Mouse (Mus musculus) neural tube, embryonic 13.5 days (tissue): ENCODE data around the gene Tmem98. TPM values are rescaled to one million over a fixed set of nuclear protein-coding genes. Genes with fewer than 3 reads are reported as not detected.

Experiments used
- ATAC-seq: fragments of 200-750 bp; cut with Nextera tagmentation; 2 replicates; pipeline ENCODE4 v1.8.0; 2017; ENCODE audit warnings: low read depth, mild to moderate bottlenecking, moderate TSS enrichment, moderate library complexity
- H3K27ac ChIP-seq: fragments of 300-500 bp; sonication (generic); replicated peaks from 2 replicates; pipeline ENCODE4 v1.5.1; 2015; ENCODE audit warnings: moderate library complexity, mild to moderate bottlenecking, inconsistent platforms
- H3K27me3 ChIP-seq: fragments of 300-500 bp; sonication (generic); 2 replicates; pipeline ENCODE4 v1.6.1; 2015; ENCODE audit warnings: mild to moderate bottlenecking, inconsistent platforms
- H3K36me3 ChIP-seq: fragments of 300-500 bp; sonication (generic); 2 replicates; pipeline ENCODE4 v1.6.1; 2015; ENCODE audit warnings: mild to moderate bottlenecking, inconsistent platforms
- H3K4me1 ChIP-seq: fragments of 300-500 bp; sonication (generic); replicated peaks from 2 replicates; pipeline ENCODE4 v1.6.1; 2015; ENCODE audit warnings: inconsistent platforms
- H3K4me2 ChIP-seq: fragments of 300-500 bp; sonication (generic); 2 replicates; pipeline ENCODE4 v1.6.1; 2015; ENCODE audit warnings: inconsistent platforms, mild to moderate bottlenecking, moderate library complexity
- H3K4me3 ChIP-seq: fragments of 300-500 bp; sonication (generic); 2 replicates; pipeline ENCODE4 v1.5.1; 2015; ENCODE audit warnings: mild to moderate bottlenecking, inconsistent platforms
- H3K9ac ChIP-seq: fragments of 300-500 bp; sonication (generic); 2 replicates; pipeline ENCODE4 v1.6.1; 2015; ENCODE audit warnings: moderate library complexity, mild to moderate bottlenecking, inconsistent platforms
- H3K9me3 ChIP-seq: fragments of 300-500 bp; sonication (generic); 2 replicates; pipeline ENCODE4 v1.6.1; 2016; ENCODE audit warnings: inconsistent platforms
- WGBS: fragments of 180-500 bp; shearing (Covaris S2); methylation state at CpG from one replicate; pipeline ENCODE4 v1.1.7; 2015; 5-methylcytosine and 5-hydroxymethylcytosine counted together
- polyA plus RNA-seq: library from polyadenylated mRNA; unstranded; fragments of >200 nt; fragmentation: Nextera tagmentation; extraction: Ambion mirVana; gene quantifications from 2 replicates; pipeline ENCODE4 v1.2.1, GENCODE M21; 2015

The Tmem98 gene
- polyA plus RNA-seq, 1 experiment from 2014 or later, result 29.3 TPM

- H3K36me3 ChIP-seq, result no peaks in the 10 kb centered on the region
- H3K27me3 ChIP-seq, result 0 out of 2 replicates have a peak, but pooled peaks cover 4% of the 10 kb centered on the region
- no peaks in the 10 kb centered on the region for H3K9me3 ChIP-seq
- ATAC-seq, result no peak
- no peak overlapping the region for H3K4me2 ChIP-seq
- no peak overlapping the region for H3K4me3 ChIP-seq
- no peak overlapping the region for H3K27ac ChIP-seq
- H3K4me1 ChIP-seq, result peaks cover 9% of the 10 kb centered on the region; the same call in 1 of the 2 replicates
- 85% methylated on average over 2 of the region's 2 CpGs for WGBS
- no peak overlapping the region for H3K9ac ChIP-seq
These were observed 25.4 kb downstream of the Tmem98 start for GRCm38 (mm10) chr11:80835395-80835794.

- Histone ChIP-seq H3K4me1 (peaks cover 9% of the 10 kb centered on the region; the same call in 1 of the 2 replicates), H3K27ac (no peak overlapping the region), H3K4me2 (no peak overlapping the region), H3K27me3 (0 out of 2 replicates have a peak, but pooled peaks cover 4% of the 10 kb centered on the region), H3K9me3 (no peaks in the 10 kb centered on the region), H3K9ac (no peak overlapping the region), H3K4me3 (no peak overlapping the region), H3K36me3 (no peaks in the 10 kb centered on the region)
- 75% methylated on average over 4 of the region's 4 CpGs for WGBS
- no peak for ATAC-seq
These were observed 25.9 kb downstream of the Tmem98 start for GRCm38 (mm10) chr11:80835841-80836240.

GRCm38 (mm10) chr11:80838724-80839123 lies 28.7 kb downstream of the Tmem98 start:
- ATAC-seq, result no peak

GRCm38 (mm10) chr11:80843435-80843834 lies 33.5 kb downstream of the Tmem98 start:
- Histone ChIP-seq H3K36me3 (no peaks in the 10 kb centered on the region), H3K4me2 (no peak overlapping the region), H3K9ac (no peak overlapping the region), H3K4me3 (no peak overlapping the region), H3K4me1 (no peaks in the 10 kb centered on the region), H3K27ac (no peak overlapping the region), H3K27me3 (no peaks in the 10 kb centered on the region), H3K9me3 (no peaks in the 10 kb centered on the region)
- WGBS, result 93% methylated on average over 2 of the region's 2 CpGs
- no peak for ATAC-seq

More at GRCm38 (mm10) chr11:80838724-80839123, 28.7 kb downstream of the Tmem98 start:
- H3K36me3 ChIP-seq, result no peaks in the 10 kb centered on the region
- no peak overlapping the region for H3K9ac ChIP-seq
- H3K27ac ChIP-seq, result no peak overlapping the region
- no peak overlapping the region for H3K4me2 ChIP-seq
- WGBS, result 69% methylated on average over 1 of the region's 1 CpGs
- H3K27me3 ChIP-seq, result 0 out of 2 replicates have a peak, but pooled peaks cover 4% of the 10 kb centered on the region
- no peaks in the 10 kb centered on the region for H3K4me1 ChIP-seq
- H3K4me3 ChIP-seq, result no peak overlapping the region
- H3K9me3 ChIP-seq, result no peaks in the 10 kb centered on the region

- H3K36me3 ChIP-seq, result no peaks in the 10 kb centered on the region
- no peak overlapping the region for H3K27ac ChIP-seq
- H3K4me1 ChIP-seq, result no peaks in the 10 kb centered on the region
- H3K9me3 ChIP-seq, result no peaks in the 10 kb centered on the region
- H3K4me3 ChIP-seq, result no peak overlapping the region
- H3K27me3 ChIP-seq, result no peaks in the 10 kb centered on the region
- WGBS, result 55% methylated on average over 7 of the region's 7 CpGs
- ATAC-seq, result no peak
- no peak overlapping the region for H3K4me2 ChIP-seq
- H3K9ac ChIP-seq, result no peak overlapping the region
These were observed 35.5 kb downstream of the Tmem98 start for GRCm38 (mm10) chr11:80845486-80845885.

GRCm38 (mm10) chr11:80846115-80846514 lies 36.1 kb downstream of the Tmem98 start:
- no peak overlapping the region for H3K9ac ChIP-seq

GRCm38 (mm10) chr11:80848131-80848530 lies 38.2 kb downstream of the Tmem98 start:
- Histone ChIP-seq H3K4me1 (peaks cover 3% of the 10 kb centered on the region; the same call in 1 of the 2 replicates), H3K9ac (no peak overlapping the region), H3K36me3 (no peaks in the 10 kb centered on the region), H3K4me2 (no peak overlapping the region), H3K27me3 (no peaks in the 10 kb centered on the region), H3K9me3 (no peaks in the 10 kb centered on the region), H3K4me3 (no peak overlapping the region), H3K27ac (no peak overlapping the region)
- ATAC-seq, result no peak
- 53% methylated on average over 5 of the region's 5 CpGs for whole genome bisulfite sequencing

More at GRCm38 (mm10) chr11:80846115-80846514, 36.1 kb downstream of the Tmem98 start:
- Histone ChIP-seq H3K4me3 (no peak overlapping the region), H3K27me3 (no peaks in the 10 kb centered on the region), H3K27ac (no peak overlapping the region), H3K36me3 (no peaks in the 10 kb centered on the region), H3K4me1 (no peaks in the 10 kb centered on the region), H3K9me3 (no peaks in the 10 kb centered on the region), H3K4me2 (no peak overlapping the region)
- no peak for ATAC-seq
- 59% methylated on average over 3 of the region's 3 CpGs for WGBS

GRCm38 (mm10) chr11:80851859-80852258 lies 41.9 kb downstream of the Tmem98 start:
- no peaks in the 10 kb centered on the region for H3K36me3 ChIP-seq
- H3K9ac ChIP-seq, result no peak overlapping the region
- 47% methylated on average over 5 of the region's 5 CpGs for WGBS
- no peak overlapping the region for H3K4me3 ChIP-seq
- 0 out of 2 replicates have a peak, but pooled peaks cover 6% of the 10 kb centered on the region for H3K27me3 ChIP-seq
- no peak for ATAC-seq
- H3K4me2 ChIP-seq, result no peak overlapping the region
- peaks cover 3% of the 10 kb centered on the region; the same call in 1 of the 2 replicates for H3K4me1 ChIP-seq
- no peaks in the 10 kb centered on the region for H3K9me3 ChIP-seq
- H3K27ac ChIP-seq, result no peak overlapping the region

- Histone ChIP-seq H3K27me3 (0 out of 2 replicates have a peak, but pooled peaks cover 6% of the 10 kb centered on the region), H3K36me3 (no peaks in the 10 kb centered on the region), H3K27ac (no peak overlapping the region), H3K4me3 (no peak overlapping the region), H3K9ac (no peak overlapping the region), H3K4me2 (no peak overlapping the region), H3K9me3 (no peaks in the 10 kb centered on the region), H3K4me1 (peaks cover 3% of the 10 kb centered on the region; the same call in 1 of the 2 replicates)
- ATAC-seq, result no peak
- WGBS, result 58% methylated on average over 3 of the region's 3 CpGs
These were observed 43.0 kb downstream of the Tmem98 start for GRCm38 (mm10) chr11:80853014-80853413.

GRCm38 (mm10) chr11:80854430-80854829 lies 44.5 kb downstream of the Tmem98 start:
- Histone ChIP-seq H3K4me3 (no peak overlapping the region), H3K36me3 (no peaks in the 10 kb centered on the region), H3K27me3 (0 out of 2 replicates have a peak, but pooled peaks cover 6% of the 10 kb centered on the region), H3K4me2 (no peak overlapping the region), H3K27ac (no peak overlapping the region), H3K4me1 (peaks cover 3% of the 10 kb centered on the region; the same call in 1 of the 2 replicates), H3K9ac (no peak overlapping the region), H3K9me3 (no peaks in the 10 kb centered on the region)
- 89% methylated on average over 11 of the region's 11 CpGs for WGBS
- ATAC-seq, result no peak

GRCm38 (mm10) chr11:80854908-80855307 lies 44.9 kb downstream of the Tmem98 start:
- Histone ChIP-seq H3K4me3 (no peak overlapping the region), H3K9me3 (no peaks in the 10 kb centered on the region), H3K36me3 (no peaks in the 10 kb centered on the region), H3K4me2 (no peak overlapping the region), H3K9ac (no peak overlapping the region), H3K4me1 (peaks cover 3% of the 10 kb centered on the region; the same call in 1 of the 2 replicates), H3K27ac (no peak overlapping the region), H3K27me3 (peaks cover 6% of the 10 kb centered on the region; the same call in 1 of the 2 replicates)
- ATAC-seq, result no peak
- 55% methylated on average over 7 of the region's 7 CpGs for whole genome bisulfite sequencing

GRCm38 (mm10) chr11:80856827-80857226 lies 46.9 kb downstream of the Tmem98 start:
- Histone ChIP-seq H3K27me3 (peaks cover 6% of the 10 kb centered on the region; the same call in 1 of the 2 replicates), H3K4me2 (no peak overlapping the region), H3K4me1 (peaks cover 3% of the 10 kb centered on the region; the same call in 1 of the 2 replicates), H3K9me3 (no peaks in the 10 kb centered on the region), H3K9ac (no peak overlapping the region), H3K27ac (no peak overlapping the region), H3K4me3 (no peak overlapping the region), H3K36me3 (no peaks in the 10 kb centered on the region)
- 85% methylated on average over 2 of the region's 2 CpGs for WGBS
- no peak for ATAC-seq

GRCm38 (mm10) chr11:80858065-80858464 lies 48.1 kb downstream of the Tmem98 start, which contains the start of gene Spaca3:
Spaca3 (plus strand) TSS chr11:80858365.
- Histone ChIP-seq H3K4me3 (no peak within 1 kb of the TSS), H3K36me3 (no peaks in the 10 kb centered on the region), H3K27me3 (peaks cover 6% of the 10 kb centered on the region; the same call in 1 of the 2 replicates), H3K9me3 (no peaks in the 10 kb centered on the region), H3K4me2 (no peak within 1 kb of the TSS), H3K4me1 (0 out of 2 replicates have a peak, but pooled peaks cover under 1% of the 10 kb centered on the region), H3K9ac (no peak within 1 kb of the TSS), H3K27ac (no peak within 1 kb of the TSS)
- 78% methylated on average over 10 of the region's 10 CpGs for WGBS
- ATAC-seq, result no peak
